8 mouse cellular contexts compared by ENCODE assay signal in the genomic region with DNA sequence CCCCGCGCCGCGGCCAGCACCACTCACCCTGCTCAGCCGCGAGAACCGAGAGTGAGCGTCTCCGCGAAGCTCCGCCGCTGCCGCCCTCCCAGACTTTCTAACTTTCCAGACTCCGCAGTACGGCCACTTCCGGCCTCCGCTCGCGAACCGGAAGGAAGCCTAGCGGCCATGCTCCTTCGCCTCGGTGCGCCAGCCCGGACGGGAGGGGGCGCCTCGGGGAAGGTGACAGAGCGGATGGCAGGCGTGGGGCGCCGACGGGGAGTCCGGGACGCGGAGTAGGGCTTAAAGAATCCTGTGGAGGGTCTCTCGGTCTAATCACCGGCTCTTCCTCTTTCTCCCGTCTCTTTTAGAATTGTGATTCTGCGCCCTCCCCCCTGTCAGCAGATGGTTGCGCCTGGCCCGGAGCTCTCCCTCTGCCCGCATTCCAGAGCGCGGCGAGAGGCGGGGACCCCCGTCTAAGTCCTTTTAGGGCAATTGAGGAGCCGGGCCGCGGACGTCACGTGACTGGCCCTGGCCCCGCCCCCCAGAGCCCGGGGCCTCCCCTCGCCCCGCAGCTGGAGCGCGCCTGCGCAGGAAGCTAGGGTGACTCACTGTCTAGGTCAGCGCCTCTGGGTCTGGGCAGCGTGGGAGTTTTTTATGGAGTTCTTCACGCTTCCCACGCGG. TPM values are rescaled to one million over a fixed set of nuclear protein-coding genes. Genes with fewer than 3 reads are reported as not detected.
DNase-seq lines count a peak whose midpoint lies in the region; ATAC-seq lines count a peak whose summit lies in the region.

A gene (plus strand): TSS at position 553 of the 663 bp plus-strand sequence.

- peak; percentile 84 for ATAC-seq in inflammation-experienced regulatory T-cells, adult 6 months
- peak; percentile 85 for ATAC-seq in megakaryocyte-erythroid progenitor cell, adult 5-6 weeks (replicated peaks; ENCODE audit: low FRiP score, low TSS enrichment, poor library complexity, severe bottlenecking)

- intact Hi-C loops in gastrocnemius, postnatal 14 days (cut with DNase I; ENCODE audit: low total_unique reads), result no loop called here
- intact Hi-C loops in left cerebral cortex, postnatal 10 days (cut with DNase I), result no loop called here

- peak; percentile 99 to 100 for DNase-seq in adrenal gland, adult (ENCODE audit: inconsistent age in 2 of 2, low spot score in 1 of 2)
- DNase-seq in embryo, embryonic 10.5 days (ENCODE audit: low spot score), result peak; percentile 98
- DNase-seq in gastrocnemius, postnatal 14 days, result peak; percentile 100
- peak; percentile 95 to 99 for DNase-seq in left cerebral cortex, postnatal 10 days (ENCODE audit: extremely low spot score in 1 of 2, low spot score in 2 of 2)
- DNase-seq in right cerebral cortex, postnatal 25 days, result peak; percentile 96
- DNase-seq in urinary bladder, postnatal 4 days (ENCODE audit: low spot score in 2 of 2), result peak; percentile 99 to 100

RNA-seq across cellular contexts. Expression of the gene that starts here (rescaled TPM):
- 1,000 to 10,000 TPM; 1,017 to 1,171 TPM for total RNA-seq in gastrocnemius, postnatal 14 days (2021)
- polyA plus RNA-seq in inflammation-experienced regulatory T-cells, adult 6 months (2017; shearing (Covaris generic)), result under 1 TPM in 1 of 3 experiments, not detected in 2; 0.34 TPM
- total RNA-seq in left cerebral cortex, postnatal 10 days (2021), result 1 to 10 TPM; 3.4 to 3.9 TPM
- total RNA-seq in megakaryocyte-erythroid progenitor cell, adult 5-6 weeks (2014; fragmentation: Nextera tagmentation), result 2.8 and 9.2 TPM in 2 replicates
- total RNA-seq in megakaryocyte-erythroid progenitor cell, adult 5-6 weeks (2017), result 1.0 and 1.9 TPM in 2 replicates

Comparison
In these comparisons a context has a peak if more than half of its experiments do, and no peak if none do; other contexts are left out.
1. Peak in every context shown above with its lines: DNase-seq and ATAC-seq.
2. RNA of the gene that starts here (total RNA-seq): 1,017 to 1,171 TPM in gastrocnemius, postnatal 14 days; 1.0 to 9.2 TPM in megakaryocyte-erythroid progenitor cell, adult 5-6 weeks and 3.4 to 3.9 TPM in left cerebral cortex, postnatal 10 days; every median in the first group is over 100 times any median in the second.
3. Peak in ATAC-seq in inflammation-experienced regulatory T-cells, adult 6 months; RNA of the gene not detected or under 1 TPM.